16 mouse cellular contexts compared by ENCODE assay signal in the genomic region with DNA sequence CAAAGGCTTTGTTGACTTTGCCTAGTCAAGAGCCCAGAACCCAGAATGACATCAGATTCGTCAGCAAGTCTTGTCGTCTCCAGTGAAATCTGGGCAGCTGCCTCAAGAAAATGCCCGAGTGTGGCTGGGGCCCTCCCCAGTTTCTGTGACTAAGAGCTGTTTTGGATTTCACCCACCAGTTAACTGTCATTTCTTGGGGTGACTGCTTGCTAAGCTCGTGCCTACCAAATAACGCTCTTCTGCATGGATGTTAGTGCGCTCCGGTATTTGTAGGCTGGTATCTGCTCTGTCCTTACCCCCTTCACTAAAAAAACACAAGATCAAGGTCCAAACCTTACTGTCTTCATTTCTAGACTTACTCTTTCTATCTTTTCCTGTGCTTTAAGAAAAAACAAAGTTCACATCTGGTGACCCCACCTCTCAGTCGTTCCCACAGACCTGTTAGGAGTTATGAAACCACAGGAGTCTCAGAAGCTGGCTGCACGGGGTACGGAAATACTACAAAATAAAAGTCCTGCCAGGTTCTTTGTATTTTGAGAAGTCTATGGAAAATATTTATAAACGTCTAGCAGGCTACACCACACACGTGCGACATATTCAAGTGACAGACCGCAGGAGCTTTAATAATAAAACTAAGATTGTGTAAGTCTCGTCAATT. TPM values are rescaled to one million over a fixed set of nuclear protein-coding genes. Genes with fewer than 3 reads are reported as not detected.
DNase-seq lines count a peak whose midpoint lies in the region; ATAC-seq lines count a peak whose summit lies in the region.
"Had no signal": no experiment of that assay in that cellular context is flagged by ENCODE, and none has a peak within 500 bp of the region (broad histone marks: within the 10 kb centered on the region; RNA-seq: fewer than 3 reads in every experiment).

No protein-coding gene starts in this region.

- no peak overlapping the region for H3K4me2 ChIP-seq in embryonic facial prominence, embryonic 14.5 days (ENCODE audit: low read depth, low read length)
- H3K4me2 ChIP-seq: hindbrain, embryonic 14.5 days; limb, embryonic 13.5 days; lung, embryonic 15.5 days; midbrain, embryonic 15.5 days; neural tube, embryonic 15.5 days had no signal

- H3K4me3 ChIP-seq in embryonic facial prominence, embryonic 14.5 days (ENCODE audit: low read depth, low read length), result no peak overlapping the region
- H3K4me3 ChIP-seq: heart, adult 2 months; limb, embryonic 13.5 days; lung, embryonic 15.5 days; midbrain, embryonic 15.5 days; neural tube, embryonic 15.5 days had no signal

- H3K4me1 ChIP-seq in embryonic facial prominence, embryonic 14.5 days (ENCODE audit: control insufficient read depth, insufficient read depth, low read length), result peaks cover 11% of the 10 kb centered on the region; the same call in 1 of the 2 replicates
- H3K4me1 ChIP-seq: lung, embryonic 15.5 days; midbrain, embryonic 15.5 days; neural tube, embryonic 15.5 days had no signal

- no peak for ATAC-seq in embryonic facial prominence, embryonic 14.5 days (ENCODE audit: low read depth)
- peak; percentile 34; the same call in 1 of the 2 replicates for ATAC-seq in megakaryocyte-erythroid progenitor cell, adult 5-6 weeks (replicated peaks; ENCODE audit: low FRiP score, low TSS enrichment, poor library complexity, severe bottlenecking)
- ATAC-seq: midbrain, embryonic 15.5 days had no signal

- no peak overlapping the region for H3K27ac ChIP-seq in embryonic facial prominence, embryonic 14.5 days (replicated peaks; ENCODE audit: low read depth, low read length)
- H3K27ac ChIP-seq: heart, adult 2 months; hindbrain, embryonic 14.5 days; kidney, postnatal 0 days; limb, embryonic 13.5 days; lung, embryonic 15.5 days; midbrain, embryonic 15.5 days; neural tube, embryonic 15.5 days had no signal

- 45% methylated on average over 15 of the region's 15 CpGs for WGBS in embryonic facial prominence, embryonic 14.5 days

- H3K9me3 ChIP-seq in embryonic facial prominence, embryonic 14.5 days (ENCODE audit: control insufficient read depth, low read length), result no peaks in the 10 kb centered on the region
- H3K9me3 ChIP-seq: limb, embryonic 13.5 days; lung, embryonic 15.5 days; midbrain, embryonic 15.5 days; neural tube, embryonic 15.5 days had no signal

- no peaks in the 10 kb centered on the region for H3K27me3 ChIP-seq in embryonic facial prominence, embryonic 14.5 days (replicated peaks; ENCODE audit: control insufficient read depth, insufficient read depth, low read length)
- H3K27me3 ChIP-seq: limb, embryonic 13.5 days; lung, embryonic 15.5 days; midbrain, embryonic 15.5 days; neural tube, embryonic 15.5 days had no signal

- DNase-seq in spleen, postnatal 36 days (ENCODE audit: low spot score in 2 of 2), result peak; percentile 14 to 17
- no peak for DNase-seq in spleen, postnatal 10 days (ENCODE audit: low spot score in 2 of 2)
- DNase-seq in embryonic facial prominence, embryonic 14.5 days (ENCODE audit: low spot score), result peak; percentile 32
- no peak for DNase-seq in adrenal gland, postnatal 4 days (ENCODE audit: low spot score in 2 of 2)
- no peak for DNase-seq in cerebellum, adult 11 months
- DNase-seq in urinary bladder, postnatal 14 days (ENCODE audit: low spot score), result no peak
- DNase-seq: cerebellum, adult 9-11 months; heart, adult 2 months; layer of hippocampus, postnatal 36 days had no signal

- H3K36me3 ChIP-seq in embryonic facial prominence, embryonic 14.5 days (ENCODE audit: control insufficient read depth, insufficient read depth, low read length), result no peaks in the 10 kb centered on the region
- H3K36me3 ChIP-seq: limb, embryonic 13.5 days; lung, embryonic 15.5 days; midbrain, embryonic 15.5 days; neural tube, embryonic 15.5 days had no signal

- H3K9ac ChIP-seq in embryonic facial prominence, embryonic 14.5 days (ENCODE audit: low read depth, low read length), result no peak overlapping the region
- H3K9ac ChIP-seq: hindbrain, embryonic 14.5 days; limb, embryonic 13.5 days; lung, embryonic 15.5 days; midbrain, embryonic 15.5 days; neural tube, embryonic 15.5 days had no signal

RNA-seq across cellular contexts. Expression of a gene that starts 5.5 kb away (rescaled TPM):
- polyA plus RNA-seq in embryonic facial prominence, embryonic 14.5 days (2014; fragmentation: Nextera tagmentation; extraction: Ambion mirVana), result 2.4 and 2.7 TPM in 2 replicates
- total RNA-seq in megakaryocyte-erythroid progenitor cell, adult 5-6 weeks (2014; fragmentation: Nextera tagmentation), result not detected in 2 replicates
- total RNA-seq in megakaryocyte-erythroid progenitor cell, adult 5-6 weeks (2017), result not detected in 2 replicates
- total RNA-seq in adrenal gland, postnatal 4 days (2021), result 1 to 10 TPM in 1 of 2 experiments, under 1 TPM in 1; 0.73 to 9.8 TPM
- total RNA-seq: layer of hippocampus, postnatal 36 days had no signal

Comparison
In these comparisons a context has a peak if more than half of its experiments do, and no peak if none do; other contexts are left out.
1. DNase-seq: peak in spleen, postnatal 36 days (2 of 2) and embryonic facial prominence, embryonic 14.5 days (single experiment); none in spleen, postnatal 10 days (0 of 2), adrenal gland, postnatal 4 days (0 of 2), cerebellum, adult 11 months (single experiment) and urinary bladder, postnatal 14 days (single experiment).